Mouse (Mus musculus): Measurements from ENCODE around the gene Scaf4. TPM values are rescaled to one million over a fixed set of nuclear protein-coding genes. Genes with fewer than 3 reads are reported as not detected.

Gene Scaf4
- polyA plus RNA-seq, 1 experiment from 2014 or later = 28.2 TPM

DNA sequence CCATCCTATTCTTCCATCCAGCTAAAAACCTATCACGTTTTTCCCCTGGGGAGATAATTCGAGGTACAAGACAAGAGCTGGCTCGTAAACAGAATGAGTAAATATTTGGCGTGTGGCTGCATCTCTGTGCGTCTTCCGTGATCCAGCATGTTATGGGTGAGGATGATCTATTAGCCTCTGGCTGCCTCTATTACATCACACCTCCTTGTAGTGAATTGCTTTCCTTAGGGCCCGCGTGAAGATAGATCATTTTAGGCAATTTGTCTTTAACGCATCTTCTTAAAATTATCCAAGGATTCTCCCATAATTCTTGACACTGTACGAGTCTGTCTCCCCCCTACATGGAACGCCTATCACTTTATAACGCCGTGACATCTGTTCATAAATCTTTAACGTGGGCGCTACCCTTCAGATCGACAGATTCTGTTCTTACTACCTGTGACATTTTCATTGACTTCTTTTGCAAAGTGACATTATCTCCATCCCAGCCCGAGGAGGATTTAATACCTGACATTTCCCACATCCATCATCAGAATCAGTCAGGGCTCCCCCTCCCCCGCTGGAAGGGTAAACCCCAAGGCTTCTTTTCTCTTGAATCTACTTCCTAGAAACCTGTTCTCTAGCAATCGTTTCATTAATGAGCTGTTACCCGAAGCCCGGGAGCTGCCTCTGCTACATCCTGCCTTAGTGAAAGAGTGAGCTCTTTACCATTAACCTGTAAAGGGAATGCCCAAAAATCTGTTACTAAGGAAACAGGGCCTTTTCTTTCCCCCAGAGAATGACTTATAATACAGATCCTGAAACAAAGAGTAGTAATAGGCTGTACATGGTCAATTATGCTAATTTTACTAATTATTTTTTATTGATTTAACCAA lies 14.4 kb upstream of the Scaf4 start:
- WGBS = 13% methylated on average over 21 of the region's 21 CpGs
- Histone ChIP-seq H3K9me3 (ENCODE audit: control insufficient read depth, low read length) (no peaks in the 10 kb centered on the region), H3K4me2 (ENCODE audit: low read length) (peak overlapping the region; percentile 29), H3K36me3 (ENCODE audit: control insufficient read depth, insufficient read depth, low read length) (no peaks in the 10 kb centered on the region), H3K27me3 (ENCODE audit: control insufficient read depth, insufficient read depth, low read length) (no peaks in the 10 kb centered on the region), H3K4me3 (replicated peaks; ENCODE audit: low read depth, low read length) (no peak overlapping the region), H3K27ac (replicated peaks; ENCODE audit: low read depth, low read length) (no peak overlapping the region), H3K9ac (replicated peaks; ENCODE audit: low read length) (no peak overlapping the region; the same call in 1 of the 2 replicates), H3K4me1 (ENCODE audit: control insufficient read depth, insufficient read depth, low read length) (peaks cover 8% of the 10 kb centered on the region; the same call in 1 of the 2 replicates)
- DNase-seq (peak; percentile 56), ATAC-seq (ENCODE audit: low FRiP score, low TSS enrichment) (no peak; the same call in 1 of the 2 replicates)

- WGBS = 12% methylated on average over 21 of the region's 22 CpGs
- Histone ChIP-seq H3K4me2 (ENCODE audit: low read length) (peak overlapping the region; percentile 29), H3K27me3 (ENCODE audit: control insufficient read depth, insufficient read depth, low read length) (no peaks in the 10 kb centered on the region), H3K9me3 (ENCODE audit: control insufficient read depth, low read length) (no peaks in the 10 kb centered on the region), H3K36me3 (ENCODE audit: control insufficient read depth, insufficient read depth, low read length) (no peaks in the 10 kb centered on the region), H3K9ac (replicated peaks; ENCODE audit: low read length) (no peak overlapping the region; the same call in 1 of the 2 replicates), H3K4me3 (replicated peaks; ENCODE audit: low read depth, low read length) (no peak overlapping the region), H3K27ac (replicated peaks; ENCODE audit: low read depth, low read length) (no peak overlapping the region), H3K4me1 (ENCODE audit: control insufficient read depth, insufficient read depth, low read length) (peaks cover 8% of the 10 kb centered on the region; the same call in 1 of the 2 replicates)
- DNase-seq (peak; percentile 44), ATAC-seq (ENCODE audit: low FRiP score, low TSS enrichment) (no peak; the same call in 1 of the 2 replicates)
Measured at GRCm38 (mm10) chr16:90297479-90298425, 13.4 kb upstream of the Scaf4 start.

GRCm38 (mm10) chr16:90291675-90292074 lies 7.4 kb upstream of the Scaf4 start:
- WGBS = 69% methylated on average over 6 of the region's 6 CpGs
- no peaks in the 10 kb centered on the region for H3K36me3 ChIP-seq (ENCODE audit: control insufficient read depth, insufficient read depth, low read length)
- no peak for ATAC-seq (ENCODE audit: low FRiP score, low TSS enrichment)

GRCm38 (mm10) chr16:90290962-90291361 lies 6.7 kb upstream of the Scaf4 start:
- H3K4me2 ChIP-seq (ENCODE audit: low read length) = no peak overlapping the region
- 60% methylated on average over 9 of the region's 9 CpGs for WGBS
- no peak overlapping the region for H3K9ac ChIP-seq (replicated peaks; ENCODE audit: low read length)
- no peaks in the 10 kb centered on the region for H3K4me1 ChIP-seq (ENCODE audit: control insufficient read depth, insufficient read depth, low read length)
- H3K4me3 ChIP-seq (replicated peaks; ENCODE audit: low read depth, low read length) = no peak overlapping the region
- ATAC-seq (ENCODE audit: low FRiP score, low TSS enrichment) (no peak), DNase-seq (no peak)
- H3K36me3 ChIP-seq (ENCODE audit: control insufficient read depth, insufficient read depth, low read length) = no peaks in the 10 kb centered on the region
- no peaks in the 10 kb centered on the region for H3K9me3 ChIP-seq (ENCODE audit: control insufficient read depth, low read length)
- no peak overlapping the region for H3K27ac ChIP-seq (replicated peaks; ENCODE audit: low read depth, low read length)
- no peaks in the 10 kb centered on the region for H3K27me3 ChIP-seq (ENCODE audit: control insufficient read depth, insufficient read depth, low read length)

More at GRCm38 (mm10) chr16:90291675-90292074, 7.4 kb upstream of the Scaf4 start:
- no peak overlapping the region for H3K27ac ChIP-seq (replicated peaks; ENCODE audit: low read depth, low read length)
- no peaks in the 10 kb centered on the region for H3K4me1 ChIP-seq (ENCODE audit: control insufficient read depth, insufficient read depth, low read length)
- DNase-seq = no peak
- H3K9me3 ChIP-seq (ENCODE audit: control insufficient read depth, low read length) = no peaks in the 10 kb centered on the region
- no peak overlapping the region for H3K4me3 ChIP-seq (replicated peaks; ENCODE audit: low read depth, low read length)
- no peak overlapping the region for H3K9ac ChIP-seq (replicated peaks; ENCODE audit: low read length)
- H3K27me3 ChIP-seq (ENCODE audit: control insufficient read depth, insufficient read depth, low read length) = no peaks in the 10 kb centered on the region
- no peak overlapping the region for H3K4me2 ChIP-seq (ENCODE audit: low read length)

GRCm38 (mm10) chr16:90284916-90285315 lies 613 bp upstream of the Scaf4 start:
- DNase-seq = no peak
- H3K27ac ChIP-seq (replicated peaks; ENCODE audit: low read depth, low read length) = peak overlapping the region; percentile 94
- 4% methylated on average over 15 of the region's 15 CpGs for WGBS

GRCm38 (mm10) chr16:90283266-90283904 lies 918 bp downstream of the Scaf4 start:
- Histone ChIP-seq H3K4me2 (ENCODE audit: low read length) (peak overlapping the region; percentile 79), H3K27me3 (ENCODE audit: control insufficient read depth, insufficient read depth, low read length) (no peaks in the 10 kb centered on the region), H3K27ac (replicated peaks; ENCODE audit: low read depth, low read length) (peak overlapping the region; percentile 94), H3K9me3 (ENCODE audit: control insufficient read depth, low read length) (no peaks in the 10 kb centered on the region), H3K4me1 (ENCODE audit: control insufficient read depth, insufficient read depth, low read length) (peaks cover 21% of the 10 kb centered on the region), H3K4me3 (replicated peaks; ENCODE audit: low read depth, low read length) (peak overlapping the region; percentile 96), H3K9ac (replicated peaks; ENCODE audit: low read length) (peak overlapping the region; percentile 94), H3K36me3 (ENCODE audit: control insufficient read depth, insufficient read depth, low read length) (no peaks in the 10 kb centered on the region)
- DNase-seq = peak; percentile 61
- ATAC-seq (ENCODE audit: low FRiP score, low TSS enrichment) = peak; percentile 4; the same call in 1 of the 2 replicates
- 0% methylated on average over 53 of the region's 53 CpGs for WGBS

More at GRCm38 (mm10) chr16:90284916-90285315, 613 bp upstream of the Scaf4 start:
- Histone ChIP-seq H3K9me3 (ENCODE audit: control insufficient read depth, low read length) (no peaks in the 10 kb centered on the region), H3K9ac (replicated peaks; ENCODE audit: low read length) (peak overlapping the region; percentile 94; the same call in 1 of the 2 replicates), H3K36me3 (ENCODE audit: control insufficient read depth, insufficient read depth, low read length) (no peaks in the 10 kb centered on the region), H3K27me3 (ENCODE audit: control insufficient read depth, insufficient read depth, low read length) (no peaks in the 10 kb centered on the region), H3K4me3 (replicated peaks; ENCODE audit: low read depth, low read length) (peak overlapping the region; percentile 96), H3K4me1 (ENCODE audit: control insufficient read depth, insufficient read depth, low read length) (peaks cover 21% of the 10 kb centered on the region), H3K4me2 (ENCODE audit: low read length) (peak overlapping the region; percentile 79)
- no peak for ATAC-seq (ENCODE audit: low FRiP score, low TSS enrichment)

GRCm38 (mm10) chr16:90282620-90283265 lies 1.6 kb downstream of the Scaf4 start:
- Histone ChIP-seq H3K27me3 (ENCODE audit: control insufficient read depth, insufficient read depth, low read length) (no peaks in the 10 kb centered on the region), H3K4me2 (ENCODE audit: low read length) (peak overlapping the region; percentile 79), H3K36me3 (ENCODE audit: control insufficient read depth, insufficient read depth, low read length) (no peaks in the 10 kb centered on the region), H3K27ac (replicated peaks; ENCODE audit: low read depth, low read length) (peak overlapping the region; percentile 94; the same call in 1 of the 2 replicates), H3K4me1 (ENCODE audit: control insufficient read depth, insufficient read depth, low read length) (peaks cover 21% of the 10 kb centered on the region), H3K9me3 (ENCODE audit: control insufficient read depth, low read length) (no peaks in the 10 kb centered on the region), H3K4me3 (replicated peaks; ENCODE audit: low read depth, low read length) (peak overlapping the region; percentile 96), H3K9ac (replicated peaks; ENCODE audit: low read length) (peak overlapping the region; percentile 94)
- DNase-seq (no peak), ATAC-seq (ENCODE audit: low FRiP score, low TSS enrichment) (no peak)
- WGBS = 34% methylated on average over 14 of the region's 14 CpGs

All from midbrain, embryonic 14.5 days (tissue).